Mouse (Mus musculus) ovary, adult 18-20 months (tissue): ENCODE results near the gene Anks1.
"Not testable (repeated sequence)": the region's sequence is repeated elsewhere in the genome, so short reads cannot be mapped to it uniquely, and the experiment has no call there.

ENCODE experiments used
- DNase-seq: peaks from one replicate; pipeline ENCODE4 v3.0.0; 2022; ENCODE audit warnings: low spot score, mixed read lengths

Anks1 gene

DNA sequence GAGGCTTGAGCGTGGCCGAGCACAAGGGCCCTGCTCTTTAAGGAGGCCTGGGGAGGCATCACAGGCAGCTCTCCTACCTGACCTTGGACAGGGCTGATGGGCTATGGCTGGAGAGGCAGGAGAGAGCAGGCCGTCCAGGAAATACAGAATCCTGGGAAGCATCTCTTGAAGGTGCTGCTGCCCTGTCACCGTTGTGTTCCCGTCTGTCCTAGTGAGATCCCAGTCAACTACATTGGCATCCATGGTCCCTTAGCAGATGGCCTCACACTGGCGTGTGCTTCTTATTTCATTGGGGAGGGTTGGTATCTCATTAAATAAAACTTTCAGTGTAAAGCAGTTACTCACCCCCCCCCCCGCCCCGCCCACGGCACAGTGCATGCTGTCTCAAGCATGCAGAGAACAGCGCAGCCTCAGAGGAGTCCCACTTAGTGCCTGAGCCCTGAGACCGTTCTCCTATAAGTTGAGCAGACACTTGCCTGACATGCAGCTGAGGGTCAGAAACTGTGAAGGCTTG lies 57.5 kb downstream of the Anks1 start:
- no peak for DNase-seq

DNA sequence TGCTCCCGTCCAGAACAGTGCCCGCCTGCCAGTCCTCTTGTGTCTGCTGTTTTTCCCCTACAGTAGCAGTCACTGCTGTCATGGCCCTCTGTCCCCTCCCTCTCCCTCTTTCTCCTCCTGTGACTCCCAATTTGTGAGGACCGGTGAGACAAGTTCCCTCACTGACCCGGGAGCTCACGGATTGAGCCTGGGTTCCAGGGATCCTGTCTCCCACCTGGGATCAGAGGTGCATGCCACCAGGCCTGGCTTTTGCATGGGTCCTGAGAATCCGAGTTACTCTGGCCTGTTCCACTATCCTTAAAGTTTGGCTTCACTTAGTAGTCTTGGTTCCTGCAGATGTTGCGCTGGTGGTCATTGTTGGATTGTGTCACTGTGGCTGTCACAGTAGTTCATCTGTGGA lies 58.4 kb downstream of the Anks1 start:
- no peak for DNase-seq

DNA sequence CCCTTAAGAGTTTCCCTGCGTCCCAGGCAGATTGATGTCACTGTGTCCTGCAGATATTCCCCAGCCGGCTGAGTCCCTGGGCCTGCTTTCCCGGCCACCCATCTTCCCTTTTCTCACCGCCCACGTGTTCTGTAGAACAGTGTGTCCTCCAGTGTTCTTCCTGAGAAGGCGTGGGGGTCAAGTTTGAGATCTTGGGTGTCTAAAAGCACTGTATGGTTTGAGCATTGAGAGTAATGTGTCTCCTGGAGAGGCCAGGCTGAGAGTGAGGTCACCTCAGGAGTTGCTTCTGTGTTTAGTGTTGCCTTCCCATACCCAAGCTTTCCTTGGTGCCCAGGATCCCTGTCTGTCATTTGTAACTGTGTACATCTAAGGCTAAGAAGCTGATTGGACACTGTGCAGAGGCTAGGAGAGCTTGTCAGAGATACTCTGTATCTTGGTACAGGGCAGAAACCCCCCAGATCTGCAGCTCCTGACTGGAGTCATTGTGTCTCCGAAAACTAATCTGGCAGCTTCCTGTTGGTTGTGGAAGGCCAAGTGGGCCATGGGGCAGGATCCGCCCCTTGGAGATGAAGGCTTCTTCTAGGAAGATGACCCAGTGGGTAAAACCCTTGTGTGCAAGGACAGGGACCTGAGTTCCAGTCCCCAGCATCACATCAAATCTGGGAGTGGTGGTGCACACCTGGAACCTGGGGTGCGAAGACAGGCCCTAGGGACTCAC lies 59.1 kb downstream of the Anks1 start:
- DNase-seq: peak; percentile 31

DNA sequence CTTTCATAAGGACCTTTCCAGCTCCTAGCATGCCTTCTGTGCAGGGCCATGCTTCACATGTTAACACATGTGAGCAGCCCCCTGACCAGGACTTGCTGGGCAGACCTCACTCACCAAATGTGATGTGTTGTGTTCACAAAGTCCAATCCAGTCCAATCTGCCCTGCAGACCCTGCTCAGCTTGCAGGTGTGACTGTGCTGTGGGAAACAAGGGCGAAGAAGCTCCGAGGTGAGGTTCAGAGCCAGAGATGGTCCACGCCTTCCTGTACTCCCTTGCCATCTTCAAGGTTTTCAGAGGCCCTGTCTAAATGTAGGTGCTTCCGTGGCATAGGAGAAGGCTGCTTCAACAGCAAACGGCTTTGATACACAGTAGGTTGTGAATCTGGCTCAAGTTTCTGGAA lies 59.8 kb downstream of the Anks1 start:
- DNase-seq: no peak

DNA sequence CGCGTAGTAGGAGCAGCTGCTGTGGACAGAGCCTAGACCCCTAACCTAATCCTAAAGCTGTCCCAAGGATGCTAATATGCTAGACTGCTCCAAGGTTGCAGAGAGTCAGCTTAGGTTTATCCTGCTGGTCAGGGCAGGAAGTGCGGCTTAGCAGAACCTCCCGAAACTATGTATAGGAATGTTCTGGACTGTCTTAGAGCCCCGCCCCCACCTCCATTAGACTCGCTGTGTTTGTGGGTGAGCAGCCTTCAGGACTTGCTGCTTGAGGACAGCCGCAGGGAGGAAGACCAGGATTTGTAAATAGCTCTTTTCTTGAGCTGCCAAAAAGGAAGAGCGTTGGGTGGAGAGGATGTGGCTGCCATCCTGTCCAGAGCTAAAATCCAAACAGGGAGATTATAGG lies 60.3 kb downstream of the Anks1 start:
- no peak for DNase-seq

DNA sequence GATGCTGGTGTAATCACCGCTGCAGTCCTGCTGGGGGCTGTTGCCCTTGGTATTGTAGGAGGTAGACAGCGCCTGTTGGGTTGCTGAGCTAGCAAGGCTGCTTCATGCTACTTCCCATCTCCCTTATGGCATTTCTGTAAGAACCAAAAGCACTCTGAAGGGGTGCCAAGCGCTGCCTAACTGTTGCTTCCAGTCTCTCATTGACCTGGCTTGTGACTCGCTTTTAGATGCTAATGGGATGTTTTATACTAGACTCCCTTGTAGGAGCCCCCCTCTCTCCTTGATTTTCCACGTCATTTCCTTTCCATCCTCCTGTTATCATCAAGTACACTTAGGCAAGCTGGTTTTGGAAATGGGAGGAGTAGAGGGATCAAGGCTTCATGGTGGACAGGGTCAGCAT lies 60.8 kb downstream of the Anks1 start:
- DNase-seq: no peak

DNA sequence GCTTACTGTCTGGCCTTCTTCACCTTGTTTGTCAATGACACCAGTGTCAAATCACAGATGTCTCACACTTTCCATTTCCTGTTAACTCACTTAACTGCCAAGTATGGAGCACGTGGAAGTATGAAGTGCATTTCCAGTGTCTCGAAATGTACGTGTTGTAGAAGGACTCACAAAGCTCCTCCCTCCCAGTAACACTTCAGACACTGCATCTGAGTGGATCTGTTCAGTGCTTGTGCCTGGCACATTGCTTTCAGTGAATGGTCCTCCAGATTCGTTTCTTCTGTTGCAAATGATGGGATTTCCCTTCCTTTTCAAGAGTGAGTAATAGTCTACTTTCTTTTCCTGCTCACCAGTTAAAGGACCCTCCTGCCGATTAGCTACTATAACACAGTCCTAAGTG lies 61.2 kb downstream of the Anks1 start:
- DNase-seq: no peak

DNA sequence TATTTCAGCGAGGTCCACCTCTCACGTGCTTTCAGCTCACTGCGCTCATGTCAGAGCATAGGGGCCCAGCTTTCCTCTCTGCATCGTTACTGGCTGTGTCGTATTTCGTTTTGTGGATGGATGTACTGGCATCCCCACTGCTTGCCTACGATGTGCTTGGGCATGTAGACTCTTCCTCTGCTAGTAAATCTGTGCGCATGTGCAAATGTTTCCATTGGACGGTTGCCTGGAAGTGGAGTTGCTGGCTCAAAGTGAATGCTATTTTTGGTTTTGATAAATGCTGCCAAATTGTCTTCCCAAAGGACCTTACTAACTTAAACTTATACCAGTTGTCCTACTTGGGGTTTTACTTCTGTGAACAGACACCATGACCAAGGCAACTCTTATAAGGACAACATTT lies 62.4 kb downstream of the Anks1 start:
- DNase-seq: peak; percentile 25

DNA sequence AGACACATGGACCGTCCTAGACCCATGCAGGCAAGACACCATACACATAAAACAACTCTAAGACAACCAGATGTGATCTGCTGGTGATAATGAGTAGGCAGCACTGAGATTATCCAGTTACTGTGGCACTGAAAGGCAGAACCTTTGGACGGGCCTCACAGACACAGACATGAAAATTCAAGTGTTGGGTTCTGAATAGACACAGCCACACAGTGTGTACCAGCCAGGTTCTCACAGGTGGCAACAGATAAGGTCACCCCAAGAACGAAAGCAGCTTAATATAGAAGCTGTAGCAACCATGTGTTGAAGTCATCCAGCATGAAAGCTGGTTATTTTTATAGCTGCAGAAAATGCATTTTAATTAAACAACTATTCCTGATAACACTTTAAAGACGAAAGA lies 64.2 kb downstream of the Anks1 start:
- DNase-seq: no peak

DNA sequence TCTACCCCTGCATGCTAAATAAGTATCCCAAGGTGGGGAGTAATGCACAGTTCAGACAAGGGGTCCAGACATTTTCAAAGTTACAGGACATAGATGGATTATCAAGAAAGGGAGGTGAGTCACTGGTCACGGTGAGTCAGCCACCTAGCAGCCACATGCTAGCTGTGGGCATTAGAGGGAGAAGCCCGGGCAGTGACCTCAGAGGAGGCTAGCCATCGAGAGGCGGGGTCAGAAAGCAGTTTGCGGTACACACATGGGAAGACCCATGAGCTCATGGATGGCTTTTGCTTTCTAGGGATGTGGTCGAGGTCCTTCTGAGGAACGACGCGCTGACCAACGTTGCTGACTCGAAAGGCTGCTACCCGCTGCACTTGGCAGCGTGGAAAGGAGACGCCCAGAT lies 67.2 kb downstream of the Anks1 start:
- DNase-seq: no peak

DNA sequence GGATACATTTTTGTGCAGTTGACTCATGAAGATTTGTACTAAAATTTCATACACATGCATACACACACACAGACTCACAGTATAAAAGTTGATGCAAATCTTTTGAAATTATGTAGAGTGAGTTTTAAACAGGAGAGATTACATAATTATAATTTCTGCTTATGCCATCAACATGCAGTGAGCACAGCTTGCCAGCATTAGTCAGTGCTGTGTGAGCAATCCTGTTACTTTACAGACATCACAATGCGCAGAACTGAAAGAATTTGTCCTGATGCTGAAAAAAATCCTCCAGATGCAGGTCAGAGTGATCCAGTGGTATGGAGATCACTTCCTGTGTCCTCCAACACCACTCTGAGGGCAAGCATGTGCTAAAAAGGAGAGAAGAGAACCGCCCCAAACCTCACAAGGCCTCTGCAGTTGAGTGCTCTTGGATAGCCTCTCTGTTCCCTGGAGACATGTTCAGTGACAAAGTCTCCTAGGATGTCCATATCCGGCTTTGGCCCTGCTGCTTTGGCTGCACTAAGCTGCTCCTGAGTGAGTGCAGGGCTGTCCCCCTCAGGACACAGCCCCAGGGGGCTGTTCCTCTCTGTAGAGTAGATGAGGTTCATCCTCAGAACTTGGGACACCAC lies 68.0 kb downstream of the Anks1 start:
- DNase-seq: no peak

DNA sequence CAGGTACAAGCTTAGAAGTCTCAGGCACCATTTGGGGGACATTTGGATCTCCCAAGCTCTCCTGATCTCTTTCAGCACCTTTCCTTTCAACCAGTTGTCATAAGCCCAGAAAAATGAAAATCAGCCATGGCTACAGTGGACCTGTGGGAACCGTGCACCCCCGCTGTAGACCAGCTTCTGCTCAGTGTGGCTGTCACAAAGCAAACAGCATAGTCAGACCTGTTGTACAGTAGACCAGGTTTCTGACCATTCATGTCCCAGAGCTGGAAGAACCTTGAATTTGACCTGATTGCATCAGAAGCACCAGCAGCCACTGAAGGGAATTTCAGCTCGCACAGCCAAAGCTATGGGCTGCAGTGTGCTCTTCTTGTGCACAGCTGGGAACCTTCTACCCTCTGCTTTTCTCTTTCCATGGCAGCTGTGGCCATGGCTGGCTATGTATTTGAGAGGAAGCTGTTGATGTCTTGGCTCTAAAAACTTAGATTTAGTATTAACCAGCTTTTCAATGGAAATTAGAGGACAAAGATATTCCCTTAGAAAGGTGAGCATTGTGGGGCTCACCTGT lies 71.4 kb downstream of the Anks1 start:
- DNase-seq: no peak

DNA sequence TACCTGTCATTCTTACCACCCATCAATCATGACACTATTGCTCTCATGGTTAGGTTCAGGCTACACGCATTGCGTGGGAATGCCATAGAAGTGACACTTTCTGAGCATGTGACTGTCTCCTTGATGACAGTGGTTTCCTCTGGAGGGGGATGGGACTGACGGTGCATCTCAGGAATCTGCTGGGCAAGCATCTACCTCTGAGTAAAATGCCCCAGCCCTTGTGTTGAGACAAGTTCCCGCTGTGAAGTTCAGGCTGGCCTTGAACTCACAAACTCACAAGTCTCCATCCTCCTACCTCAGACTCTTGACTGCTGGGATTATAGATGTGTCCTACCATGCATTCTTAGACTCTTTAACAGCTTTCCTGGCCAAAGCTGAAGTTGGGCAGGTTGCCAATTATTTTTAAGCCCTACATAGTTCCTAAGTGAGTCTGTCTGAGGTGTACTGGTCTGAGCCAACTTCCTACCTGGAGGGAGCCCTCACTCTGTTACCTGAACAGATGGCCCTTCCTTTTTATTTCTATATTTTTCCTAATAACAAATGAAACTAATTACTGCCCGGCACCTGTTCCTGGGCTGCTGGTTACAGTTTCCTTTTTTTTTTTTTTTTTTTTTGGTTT lies 72.5 kb downstream of the Anks1 start:
- DNase-seq: no peak

DNA sequence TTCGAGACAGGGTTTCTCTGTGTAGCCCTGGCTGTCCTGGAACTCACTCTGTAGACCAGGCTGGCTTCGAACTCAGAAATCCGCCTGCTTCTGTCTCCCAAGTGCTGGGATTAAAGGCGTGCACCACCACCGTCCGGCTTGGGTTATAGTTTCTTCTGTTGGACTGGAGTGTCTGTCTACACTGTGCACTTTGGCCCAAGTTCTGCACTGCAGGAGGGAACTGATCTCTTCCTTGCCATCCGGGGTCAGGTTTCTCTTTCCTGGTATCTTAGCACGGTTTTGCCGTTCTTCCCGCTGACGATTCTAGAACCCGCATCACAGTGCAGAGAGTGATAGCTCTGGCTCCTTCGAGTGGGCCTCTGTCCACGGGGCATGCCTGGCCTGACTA lies 73.0 kb downstream of the Anks1 start:
- DNase-seq: not testable (repeated sequence)

DNA sequence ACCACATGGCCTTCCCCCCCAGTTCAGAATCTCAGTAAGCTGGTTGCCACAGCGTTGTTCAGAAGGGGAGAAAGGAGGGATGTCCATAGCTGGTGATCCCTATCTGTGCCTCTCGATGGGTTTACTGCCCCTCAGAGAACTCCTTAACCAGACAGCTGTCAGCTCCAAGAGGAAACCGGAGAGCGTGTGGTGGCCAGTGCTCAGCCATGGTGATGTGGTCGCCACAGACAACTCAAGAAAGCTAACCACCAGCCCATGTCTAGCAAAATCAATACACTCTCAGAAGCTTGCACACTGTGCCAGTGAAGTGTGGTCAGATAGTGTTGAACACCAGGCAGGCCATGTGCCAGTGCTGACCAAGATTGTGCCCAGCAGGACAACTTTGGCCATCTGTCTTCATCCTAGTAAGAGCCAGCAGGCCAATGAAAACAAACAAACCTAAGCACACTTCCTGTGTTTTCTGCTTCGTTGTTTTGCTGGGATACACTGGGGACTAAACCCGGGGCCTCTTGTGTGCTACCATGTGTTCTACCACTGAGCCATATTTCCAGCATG lies 73.7 kb downstream of the Anks1 start:
- DNase-seq: no peak

DNA sequence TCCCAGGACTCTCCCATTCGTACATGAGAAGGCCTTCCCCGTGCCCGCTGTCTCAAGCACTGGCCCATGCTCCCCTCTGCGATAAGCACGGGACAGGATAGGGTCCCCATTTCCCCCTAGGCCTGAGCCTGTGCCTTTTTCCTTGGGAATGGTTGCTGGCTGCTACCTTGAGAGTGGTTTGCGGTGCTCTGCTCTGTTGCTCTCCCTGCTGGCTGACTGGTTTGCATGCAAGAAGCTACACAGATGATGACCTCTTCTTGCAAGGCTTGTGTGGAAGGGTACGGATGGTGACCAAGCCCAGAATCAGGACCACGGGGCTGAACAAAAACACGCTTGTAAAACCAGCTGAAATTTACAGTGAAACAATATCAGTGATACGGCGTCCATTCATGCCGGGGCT lies 75.3 kb downstream of the Anks1 start:
- DNase-seq: no peak

DNA sequence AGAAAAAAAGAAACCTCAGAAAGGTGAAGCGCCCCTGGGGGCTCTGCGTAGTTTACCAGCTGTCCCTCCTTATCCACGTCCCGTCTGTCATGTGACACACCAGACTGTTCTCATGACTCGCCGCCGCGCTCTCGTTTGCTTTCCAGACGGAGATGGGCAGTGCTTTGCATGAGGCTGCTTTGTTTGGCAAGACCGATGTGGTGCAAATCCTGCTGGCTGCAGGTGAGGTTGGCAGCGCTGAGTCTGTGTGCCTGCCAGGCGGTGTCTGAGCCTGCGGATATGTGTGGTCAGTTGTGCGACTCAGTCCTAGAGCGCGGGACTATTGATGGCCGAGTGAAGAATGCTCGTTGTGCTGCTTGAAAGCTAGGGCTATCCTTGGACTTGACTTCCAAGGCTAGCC lies 77.0 kb downstream of the Anks1 start:
- no peak for DNase-seq

DNA sequence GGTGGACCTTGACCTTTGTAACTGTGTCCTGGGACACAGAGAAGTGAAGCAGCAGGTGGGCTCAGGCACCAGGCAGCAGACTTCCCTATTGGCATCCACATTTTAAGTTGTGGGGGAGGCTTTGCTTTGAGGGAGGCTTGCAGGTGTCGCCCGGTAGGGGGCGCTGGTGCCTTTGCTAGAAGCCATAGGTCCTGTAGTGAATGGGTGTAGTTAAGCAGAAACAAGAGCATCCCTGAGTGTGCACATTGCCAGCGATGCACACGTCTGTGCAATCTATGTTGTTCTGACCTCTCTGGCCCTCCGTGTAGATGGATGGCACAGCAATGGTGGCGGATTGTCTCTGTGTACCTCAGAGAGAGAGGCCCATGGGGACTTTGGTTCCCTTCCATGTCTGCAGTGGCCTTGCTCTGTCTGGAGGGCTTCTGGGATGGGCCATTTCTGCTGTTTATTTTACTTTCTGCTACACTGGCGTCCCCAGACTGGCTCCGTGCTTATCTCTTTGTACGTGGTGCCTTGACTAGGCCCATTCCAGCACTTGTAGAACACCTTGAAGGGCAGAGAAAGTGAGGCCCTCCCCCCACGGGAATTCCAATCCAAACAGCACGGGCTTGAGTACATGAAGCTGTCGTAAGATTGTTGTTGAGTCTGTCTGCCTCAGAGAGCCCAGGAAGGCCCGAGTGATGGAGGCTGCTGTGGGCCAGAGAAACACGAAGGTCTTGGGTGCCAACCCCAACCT lies 80.9 kb downstream of the Anks1 start:
- DNase-seq: peak; percentile 60

DNA sequence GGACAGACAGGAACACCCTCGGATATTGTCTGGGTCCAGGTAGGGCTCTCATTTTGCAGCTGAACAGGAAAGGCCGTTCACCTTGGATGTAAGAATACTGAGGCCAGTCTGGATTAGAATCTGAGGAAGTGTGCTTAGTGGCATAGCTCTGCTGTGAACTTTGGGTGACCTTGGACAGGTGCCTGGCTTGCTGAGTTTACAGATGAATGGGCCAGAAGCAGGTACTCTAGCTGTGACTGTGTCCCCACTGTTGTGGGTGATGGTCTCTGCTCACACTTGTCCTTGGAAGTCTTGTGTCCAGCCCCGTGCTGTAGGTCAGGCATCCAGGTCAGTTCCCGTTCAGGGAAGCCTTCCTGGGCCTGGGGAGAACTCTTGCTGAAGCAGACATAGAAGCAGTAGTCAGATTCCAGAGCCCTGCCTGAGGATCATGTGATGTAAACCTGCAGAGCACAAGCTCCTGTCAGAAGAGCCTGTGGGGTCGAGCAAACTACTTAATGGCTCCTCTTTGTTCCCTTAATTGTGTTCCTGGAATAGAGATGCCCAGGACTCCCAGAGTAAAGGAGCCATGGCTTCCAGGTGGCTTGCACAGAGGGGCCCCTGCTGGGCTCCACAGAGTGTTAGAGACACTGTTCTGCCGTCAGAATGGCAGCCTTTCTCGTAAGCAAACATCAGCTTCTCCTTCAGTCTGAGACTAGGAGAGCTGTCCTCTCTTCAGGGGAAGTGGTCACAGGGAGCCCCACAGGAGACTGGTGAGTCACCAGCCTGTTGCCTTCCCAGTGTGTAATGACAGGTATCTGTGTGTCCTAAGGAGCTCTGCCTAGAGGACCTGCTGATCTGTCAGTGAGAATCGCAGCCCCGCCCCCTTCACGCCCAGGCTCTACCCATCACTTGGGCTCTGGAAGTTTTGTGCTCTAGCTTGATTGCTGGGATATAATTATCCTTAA lies 85.2 kb downstream of the Anks1 start:
- DNase-seq: no peak

DNA sequence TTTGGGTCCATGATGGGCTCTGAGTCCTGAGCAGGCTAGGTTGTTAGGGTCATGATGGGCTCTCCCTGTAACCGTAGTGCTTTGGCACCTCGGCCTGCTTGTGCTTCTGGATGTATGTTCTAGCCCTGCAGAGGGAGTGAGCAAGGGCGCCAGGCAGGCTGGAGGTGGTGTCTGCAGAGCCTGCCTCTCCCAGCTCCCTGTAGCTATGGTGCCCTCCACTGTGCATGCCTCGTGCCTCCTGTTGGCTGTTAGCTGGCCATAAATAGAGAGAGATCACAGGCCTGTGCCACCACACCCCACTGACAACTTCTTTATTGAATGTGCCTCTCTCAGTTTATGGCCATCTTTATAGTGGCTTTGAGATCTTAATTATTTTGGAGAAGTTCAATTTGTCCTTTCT lies 87.2 kb downstream of the Anks1 start:
- no peak for DNase-seq

DNA sequence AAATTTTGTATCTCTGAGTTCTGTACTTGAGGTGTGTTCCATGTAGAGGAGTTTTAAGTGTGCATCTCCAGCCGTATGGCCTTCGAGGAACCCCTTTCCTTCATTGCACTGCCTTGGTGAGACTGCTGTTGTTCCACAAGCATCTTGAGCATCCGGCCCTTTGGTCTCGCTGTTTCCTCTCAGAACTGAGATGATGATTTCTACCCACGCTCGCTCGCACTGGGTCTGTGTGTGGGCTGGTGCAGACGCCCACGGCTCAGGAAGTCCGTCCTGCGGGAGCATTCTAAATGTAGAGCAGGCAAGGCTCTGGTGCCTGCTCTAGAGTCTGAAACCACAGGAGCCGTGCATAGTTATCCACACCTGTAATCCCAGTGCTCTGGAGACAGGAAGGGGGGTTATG lies 88.1 kb downstream of the Anks1 start:
- no peak for DNase-seq
